Comparison of ENCODE assay signal across 7 mouse cellular contexts in the genomic region with DNA sequence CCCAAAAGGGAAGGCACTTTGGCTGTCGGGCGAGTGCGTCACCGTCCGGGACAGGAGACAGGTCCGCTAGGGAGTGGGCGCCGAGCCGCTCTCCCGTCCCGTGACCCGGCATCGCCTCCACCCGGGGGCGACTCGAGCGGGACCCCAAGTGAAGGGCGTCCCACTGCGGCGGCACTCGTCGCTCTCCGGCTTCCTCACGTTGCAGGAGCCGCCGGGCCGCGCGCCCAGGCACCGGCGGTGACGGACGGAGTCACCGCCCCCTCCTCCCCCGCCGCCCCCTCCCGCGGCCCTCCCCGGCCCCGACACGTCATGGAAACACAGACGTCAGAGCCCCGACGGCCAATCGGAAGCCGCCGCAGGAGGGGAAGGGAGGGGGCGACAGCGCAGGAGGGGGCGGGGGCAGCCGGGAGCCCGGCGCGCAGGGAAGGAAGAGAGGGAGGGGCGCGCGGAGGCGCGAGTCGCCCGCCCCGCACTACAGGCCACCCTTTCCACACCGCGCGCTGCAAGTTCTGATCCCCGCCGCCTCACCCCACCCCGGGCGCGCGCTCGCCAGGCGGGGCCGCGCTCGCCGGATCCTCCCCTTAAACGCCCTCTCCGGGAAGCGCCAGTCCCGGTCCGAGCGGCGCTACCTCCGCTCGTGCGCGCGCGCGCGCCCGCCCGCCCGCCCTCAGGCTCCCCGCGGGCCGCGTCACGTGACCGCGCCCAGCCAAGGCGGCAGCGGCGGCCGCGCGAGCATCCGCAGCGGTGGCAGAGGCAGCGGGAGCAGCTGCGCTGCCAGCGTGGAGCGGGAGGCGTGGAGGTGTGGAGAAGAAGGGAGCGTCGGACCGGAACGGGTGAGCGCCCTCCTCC. TPM values are rescaled to one million over a fixed set of nuclear protein-coding genes. Genes with fewer than 3 reads are reported as not detected.
DNase-seq lines count a peak whose midpoint lies in the region; ATAC-seq and TF ChIP-seq lines count a peak whose summit lies in the region.

A gene (plus strand): TSS at position 446 of the 849 bp plus-strand sequence.

- H3K36me3 ChIP-seq in embryonic facial prominence, embryonic 12.5 days = no peaks in the 10 kb centered on the region
- no peaks in the 10 kb centered on the region for H3K36me3 ChIP-seq in kidney, adult 2 months (ENCODE audit: control insufficient read depth, insufficient read depth, low read length)
- no peaks in the 10 kb centered on the region for H3K36me3 ChIP-seq in limb, embryonic 12.5 days
- no peaks in the 10 kb centered on the region for H3K36me3 ChIP-seq in midbrain, embryonic 15.5 days (replicated peaks)
- H3K36me3 ChIP-seq in spleen, adult 2 months (ENCODE audit: control insufficient read depth, insufficient read depth, low read length) = no peaks in the 10 kb centered on the region

- H3K9me3 ChIP-seq in embryonic facial prominence, embryonic 12.5 days = no peaks in the 10 kb centered on the region
- no peaks in the 10 kb centered on the region for H3K9me3 ChIP-seq in limb, embryonic 12.5 days
- no peaks in the 10 kb centered on the region for H3K9me3 ChIP-seq in midbrain, embryonic 15.5 days

- peak within 1 kb of the TSS; percentile 90 for H3K9ac ChIP-seq in embryonic facial prominence, embryonic 12.5 days
- H3K9ac ChIP-seq in limb, embryonic 12.5 days (replicated peaks) = peak within 1 kb of the TSS; percentile 91
- H3K9ac ChIP-seq in midbrain, embryonic 15.5 days = peak within 1 kb of the TSS; percentile 89

- TF ChIP-seq CTCF in kidney, adult 2 months (conservative IDR thresholded peaks at IDR 0.05; ENCODE audit: insufficient read depth, insufficient read length, low read depth, low read length) = no peak
- TF ChIP-seq CTCF in spleen, adult 2 months (IDR thresholded peaks at IDR 0.05; ENCODE audit: extremely low read depth, insufficient read depth, insufficient read length, insufficient replicate concordance) = no peak

- peak; percentile 46 for TF ChIP-seq POLR2A in kidney, adult 2 months (IDR thresholded peaks at IDR 0.05; ENCODE audit: low read depth, low read length)
- peak; percentile 94 for TF ChIP-seq POLR2A in spleen, adult 2 months (IDR thresholded peaks at IDR 0.05; ENCODE audit: low read depth, low read length)

- no peaks in the 10 kb centered on the region for H3K27me3 ChIP-seq in embryonic facial prominence, embryonic 12.5 days
- no peaks in the 10 kb centered on the region for H3K27me3 ChIP-seq in kidney, adult 2 months (replicated peaks; ENCODE audit: control insufficient read depth, insufficient read depth, low read length)
- no peaks in the 10 kb centered on the region for H3K27me3 ChIP-seq in limb, embryonic 12.5 days
- no peaks in the 10 kb centered on the region; the same call in 1 of the 2 replicates for H3K27me3 ChIP-seq in midbrain, embryonic 15.5 days (replicated peaks)
- H3K27me3 ChIP-seq in spleen, adult 2 months (ENCODE audit: control insufficient read depth, insufficient read depth, low read length) = no peaks in the 10 kb centered on the region

- H3K4me2 ChIP-seq in embryonic facial prominence, embryonic 12.5 days (replicated peaks) = peak within 1 kb of the TSS; percentile 95
- H3K4me2 ChIP-seq in limb, embryonic 12.5 days = peak within 1 kb of the TSS; percentile 98
- H3K4me2 ChIP-seq in midbrain, embryonic 15.5 days = peak within 1 kb of the TSS; percentile 73

- ATAC-seq in embryonic facial prominence, embryonic 12.5 days (ENCODE audit: insufficient number of reproducible peaks, insufficient read depth, low FRiP score, low TSS enrichment) = peak; percentile 95
- peak; percentile 94 for ATAC-seq in limb, embryonic 12.5 days (ENCODE audit: insufficient number of reproducible peaks, insufficient read depth, low FRiP score, low TSS enrichment, low read depth)
- peak; percentile 95 for ATAC-seq in midbrain, embryonic 15.5 days (replicated peaks)

- under 1% methylated on average over 90 of the region's 120 CpGs for WGBS in embryonic facial prominence, embryonic 12.5 days
- WGBS in kidney, adult 2 months = under 1% methylated on average over 108 of the region's 120 CpGs
- WGBS in limb, embryonic 12.5 days = under 1% methylated on average over 85 of the region's 120 CpGs
- WGBS in midbrain, embryonic 15.5 days = under 1% methylated on average over 82 of the region's 120 CpGs
- WGBS in spleen, adult 2 months = under 1% methylated on average over 101 of the region's 120 CpGs

- DNase-seq in adrenal gland, postnatal 25 days = peak; percentile 97
- DNase-seq in heart, adult 18-20 months = peak; percentile 93 to 98
- DNase-seq in kidney, adult 2 months = peak; percentile 97
- DNase-seq in spleen, adult 2 months (ENCODE audit: low read depth in 1 of 2, low spot score in 2 of 2) = peak; percentile 92

- peak within 1 kb of the TSS; percentile 99 for H3K27ac ChIP-seq in embryonic facial prominence, embryonic 12.5 days
- H3K27ac ChIP-seq in kidney, adult 2 months (ENCODE audit: insufficient read depth, low read depth, low read length) = peak within 1 kb of the TSS; percentile 99
- peak within 1 kb of the TSS; percentile 99 for H3K27ac ChIP-seq in limb, embryonic 12.5 days
- H3K27ac ChIP-seq in midbrain, embryonic 15.5 days = peak within 1 kb of the TSS; percentile 100
- peak within 1 kb of the TSS; percentile 99 for H3K27ac ChIP-seq in spleen, adult 2 months (ENCODE audit: insufficient read depth, low read length)

- peaks cover 6% of the 10 kb centered on the region; the same call in 1 of the 2 replicates for H3K4me1 ChIP-seq in embryonic facial prominence, embryonic 12.5 days
- H3K4me1 ChIP-seq in kidney, adult 2 months (ENCODE audit: control insufficient read depth, insufficient read depth, low read length) = peaks cover 3% of the 10 kb centered on the region; the same call in 1 of the 2 replicates
- peaks cover 8% of the 10 kb centered on the region for H3K4me1 ChIP-seq in limb, embryonic 12.5 days (replicated peaks)
- H3K4me1 ChIP-seq in midbrain, embryonic 15.5 days = peaks cover 15% of the 10 kb centered on the region
- peaks cover 3% of the 10 kb centered on the region for H3K4me1 ChIP-seq in spleen, adult 2 months (ENCODE audit: control insufficient read depth, insufficient read depth, insufficient read length)

- peak within 1 kb of the TSS; percentile 97 for H3K4me3 ChIP-seq in embryonic facial prominence, embryonic 12.5 days
- peak within 1 kb of the TSS; percentile 85 for H3K4me3 ChIP-seq in kidney, adult 2 months (ENCODE audit: insufficient read depth, low read depth, low read length)
- H3K4me3 ChIP-seq in limb, embryonic 12.5 days (replicated peaks) = peak within 1 kb of the TSS; percentile 93
- H3K4me3 ChIP-seq in midbrain, embryonic 15.5 days = peak within 1 kb of the TSS; percentile 84
- peak within 1 kb of the TSS; percentile 87 for H3K4me3 ChIP-seq in spleen, adult 2 months (ENCODE audit: extremely low read depth, insufficient read depth, insufficient read length)

RNA-seq across cellular contexts. Expression of the gene that starts here (rescaled TPM):
- 48.2 and 54.6 TPM in 2 replicates for total RNA-seq in adrenal gland, postnatal 25 days (2021)
- polyA plus RNA-seq in embryonic facial prominence, embryonic 12.5 days (2016; fragmentation: Nextera tagmentation; extraction: Ambion mirVana) = 103 and 111 TPM in 2 replicates
- 10 to 100 TPM; 61.2 to 61.4 TPM for total RNA-seq in heart, adult 18-20 months (2021)
- 12.3 and 13.3 TPM in 2 replicates for polyA plus RNA-seq in kidney, adult 2 months (2012; rRNA removed)
- 95.9 and 100 TPM in 2 replicates for polyA plus RNA-seq in limb, embryonic 12.5 days (2016; fragmentation: Nextera tagmentation; extraction: Ambion mirVana)
- 216 and 232 TPM in 2 replicates for polyA plus RNA-seq in midbrain, embryonic 15.5 days (2015; fragmentation: Nextera tagmentation; extraction: Ambion mirVana)
- polyA plus RNA-seq in spleen, adult 2 months (2012; rRNA removed) = 5.3 and 9.3 TPM in 2 replicates

Comparison
In these comparisons a context has a peak if more than half of its experiments do, and no peak if none do; other contexts are left out.
1. Peak in every context shown above with its lines: DNase-seq, ATAC-seq, H3K4me3 ChIP-seq and H3K27ac ChIP-seq.